Mouse (Mus musculus) adrenal gland, adult 18-20 months (tissue): ENCODE results near the gene Slc22a22. TPM values are rescaled to one million over a fixed set of nuclear protein-coding genes. Genes with fewer than 3 reads are reported as not detected.
"Not testable (repeated sequence)": the region's sequence is repeated elsewhere in the genome, so short reads cannot be mapped to it uniquely, and the experiment has no call there.

Source experiments
- DNase-seq, 2 experiments: peaks; one replicate each; pipeline ENCODE4 v3.0.0; 2021 to 2022; ENCODE audit warnings: low spot score in 2 of 2
- total RNA-seq, 2 experiments: library from RNA; stranded (reverse); gene quantifications; 1 replicate in 1 of 2; 2 replicates in 1 of 2; pipeline ENCODE4 v1.2.3; 2021

Gene Slc22a22
- total RNA-seq, 2 experiments from 2014 or later: not detected

GRCm38 (mm10) chr15:57394053-57394452 lies 83.4 kb downstream of the Slc22a22 start:
- DNase-seq: no peak

GRCm38 (mm10) chr15:57380381-57380780 lies 97.0 kb downstream of the Slc22a22 start:
- DNase-seq: no peak

- no peak for DNase-seq
Observed at GRCm38 (mm10) chr15:57366446-57366845, 111.0 kb downstream of the Slc22a22 start.

- DNase-seq: no peak
Observed at GRCm38 (mm10) chr15:57355278-57355677, 122.1 kb downstream of the Slc22a22 start.

DNA sequence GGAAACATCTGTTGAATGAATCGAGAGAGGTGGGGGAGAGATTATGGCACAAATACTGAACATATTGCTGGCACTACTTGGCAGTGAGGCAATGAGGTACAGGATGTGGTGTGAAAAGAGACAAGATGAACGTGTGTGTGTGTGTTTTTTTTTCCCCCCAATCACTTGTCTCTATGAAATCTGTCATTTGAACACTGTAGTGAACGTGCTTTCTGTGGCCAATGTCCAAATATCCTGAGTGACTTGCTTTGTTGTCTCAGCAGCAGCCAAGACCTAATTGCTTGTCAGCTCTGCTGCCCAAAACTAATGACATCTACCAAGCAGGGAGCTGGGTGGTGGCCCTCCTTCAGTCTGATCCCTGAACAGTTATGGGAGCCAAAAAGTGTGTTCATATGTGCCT lies 136.9 kb downstream of the Slc22a22 start:
- no peak for DNase-seq

DNA sequence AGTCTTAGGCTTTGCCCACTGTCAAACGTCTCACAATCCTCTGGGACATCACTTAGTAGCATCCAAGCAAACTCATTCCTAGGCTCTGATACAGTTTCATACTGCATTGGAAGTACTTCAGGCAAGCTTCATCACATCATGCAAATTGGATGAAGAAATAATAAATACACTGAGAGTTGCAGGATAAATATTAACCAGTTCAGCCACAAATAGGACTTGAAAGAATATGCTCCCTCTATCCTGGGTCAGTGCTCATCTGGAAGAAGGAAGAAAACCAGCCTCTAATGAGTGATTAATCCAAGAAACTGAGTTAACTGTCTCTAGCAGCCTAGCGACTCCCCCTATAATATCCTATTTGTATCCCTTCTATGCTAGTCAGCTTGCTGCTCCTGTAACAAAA lies 146.1 kb downstream of the Slc22a22 start:
- DNase-seq: no peak

- no peak for DNase-seq
Observed at GRCm38 (mm10) chr15:57318001-57318400, 159.4 kb downstream of the Slc22a22 start.

DNA sequence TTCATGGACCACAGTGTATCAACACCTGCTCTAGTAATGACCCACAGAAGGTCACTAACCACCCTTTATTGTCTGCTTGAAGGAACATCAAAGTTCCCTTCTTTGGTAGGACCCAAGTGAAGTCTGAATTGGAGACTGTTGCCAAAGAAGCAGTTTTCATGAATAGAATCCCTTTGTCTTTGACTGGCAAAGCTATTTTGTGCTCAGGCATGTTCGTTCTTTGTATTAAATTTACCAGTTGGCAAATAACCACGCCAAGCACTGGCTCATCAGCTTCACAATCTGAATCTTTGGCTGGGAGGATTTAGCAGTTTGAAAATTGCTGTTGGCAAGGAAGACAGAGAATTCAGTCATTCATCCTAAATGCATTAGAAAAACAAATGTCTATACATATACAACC lies 160.9 kb downstream of the Slc22a22 start:
- no peak for DNase-seq

GRCm38 (mm10) chr15:57302710-57303109 lies 174.7 kb downstream of the Slc22a22 start:
- DNase-seq: no peak

GRCm38 (mm10) chr15:57278505-57278904 lies 198.9 kb downstream of the Slc22a22 start:
- DNase-seq: no peak

- DNase-seq: no peak
Observed at GRCm38 (mm10) chr15:57276411-57276810, 201.0 kb downstream of the Slc22a22 start.

DNA sequence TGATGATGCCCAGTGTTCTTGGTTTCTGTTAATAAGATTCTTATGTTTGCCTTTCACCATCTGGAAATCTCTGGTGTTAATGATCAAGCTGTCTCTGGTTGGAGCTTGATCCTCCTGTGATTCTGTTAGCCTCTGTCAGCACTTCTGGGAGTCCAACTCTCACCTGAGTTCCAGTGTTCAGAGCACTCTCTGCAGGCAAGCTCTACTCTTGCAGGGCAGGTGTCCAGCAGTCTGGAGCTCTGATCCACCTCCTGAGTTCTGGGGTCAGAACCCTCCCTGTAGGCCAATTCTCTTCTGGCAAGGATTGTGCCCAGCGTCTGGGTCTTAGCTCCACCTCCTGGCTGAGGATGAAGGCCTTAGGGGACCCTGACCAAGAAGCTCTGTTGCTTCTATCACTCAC lies 237.4 kb downstream of the Slc22a22 start:
- DNase-seq: not testable (repeated sequence)

DNA sequence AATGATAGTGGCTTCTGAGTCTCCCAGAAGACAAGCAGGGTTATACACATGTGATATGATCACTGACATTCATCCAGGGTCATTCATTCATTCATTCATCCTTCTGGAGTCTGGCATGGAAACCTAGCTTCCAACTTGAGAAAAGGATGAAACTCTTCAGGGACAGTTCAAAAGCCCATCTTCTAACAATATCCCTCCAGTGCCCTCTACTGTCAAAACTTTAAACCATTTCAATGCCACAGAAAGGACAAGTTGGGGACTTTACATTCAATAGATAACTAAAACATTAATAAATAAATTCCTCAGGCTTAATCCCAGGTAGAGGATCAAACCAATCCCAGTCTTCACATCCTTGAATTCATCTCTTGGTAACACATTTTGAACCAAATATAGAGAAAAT lies 247.0 kb downstream of the Slc22a22 start:
- DNase-seq: no peak

- DNase-seq: no peak
Observed at GRCm38 (mm10) chr15:57205315-57205714, 272.1 kb downstream of the Slc22a22 start.

- DNase-seq: no peak
Observed at GRCm38 (mm10) chr15:57204444-57204930, 272.9 kb downstream of the Slc22a22 start.
